Mouse (Mus musculus) 416B (cell line): ENCODE measurements at regions not wholly inside any gene's neighbourhood (a gene's known extent, or its start where the extent isn't known, plus 50 kb on each side); places are given as distances from the start of the nearest gene placed in this dataset.

Experiments
- DNase-seq: peaks from one replicate; pipeline ENCODE4 v3.0.0; 2011; ENCODE audit warnings: low read depth

DNA sequence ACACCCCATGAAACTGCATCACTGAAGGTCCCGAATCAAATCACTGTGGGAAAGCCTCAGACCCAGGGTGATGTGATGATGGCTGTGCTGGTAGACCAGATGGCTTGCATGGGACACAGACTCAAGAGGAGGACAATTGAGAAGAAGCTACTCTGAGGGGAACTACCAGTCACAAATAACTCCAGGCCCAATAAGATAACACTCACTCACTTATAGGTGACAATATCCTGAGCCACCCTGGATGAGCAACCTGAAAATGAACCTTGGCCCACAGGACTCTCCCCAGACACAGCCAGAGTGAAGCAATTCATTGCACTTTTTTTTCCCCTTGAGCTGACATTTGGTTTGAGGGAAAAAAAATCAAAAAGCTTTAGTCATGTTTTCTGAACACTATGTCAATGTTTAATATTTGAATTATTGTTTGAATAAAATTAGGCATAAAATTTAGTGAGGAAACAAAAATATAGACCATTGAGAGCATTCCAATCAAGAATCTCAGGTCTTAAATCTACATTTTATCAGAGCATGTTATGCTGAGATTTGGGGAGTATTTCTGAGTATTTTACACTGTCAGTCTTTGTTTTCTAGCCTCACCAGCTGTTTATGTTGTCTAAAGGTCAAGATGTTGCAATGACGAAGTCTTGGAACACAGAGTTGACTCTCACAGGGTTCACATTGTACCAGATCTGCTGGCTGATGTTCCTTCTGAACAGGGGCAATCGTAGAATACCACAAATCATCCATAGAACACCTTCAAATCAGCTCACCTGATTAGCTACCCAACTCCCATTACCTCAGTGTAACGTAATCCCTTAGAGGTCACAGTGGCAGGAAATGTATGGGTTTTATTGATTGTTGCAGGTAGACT, 67.9 kb upstream of the Gm6993 start:
- DNase-seq, result no peak

DNA sequence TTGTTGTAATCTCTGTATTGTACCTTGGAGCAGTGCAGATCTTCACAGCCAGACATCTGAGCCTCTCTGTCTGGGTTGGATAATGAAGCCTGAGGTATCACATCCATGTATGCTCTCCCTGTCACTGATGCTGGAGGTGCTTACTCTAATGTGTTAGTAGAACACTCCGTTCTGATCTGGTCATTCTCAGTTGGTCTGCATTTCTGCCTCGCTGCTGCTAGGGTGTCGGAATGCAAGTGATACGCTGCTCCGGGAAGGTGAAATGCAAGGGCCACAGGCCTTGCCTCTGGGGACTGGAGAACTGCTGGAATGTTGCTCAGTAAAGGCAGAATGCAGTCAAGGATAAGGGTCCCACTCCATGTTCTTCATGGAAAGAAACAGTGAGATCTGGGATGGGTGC, 67.1 kb upstream of the Gm6993 start:
- DNase-seq, result no peak

DNA sequence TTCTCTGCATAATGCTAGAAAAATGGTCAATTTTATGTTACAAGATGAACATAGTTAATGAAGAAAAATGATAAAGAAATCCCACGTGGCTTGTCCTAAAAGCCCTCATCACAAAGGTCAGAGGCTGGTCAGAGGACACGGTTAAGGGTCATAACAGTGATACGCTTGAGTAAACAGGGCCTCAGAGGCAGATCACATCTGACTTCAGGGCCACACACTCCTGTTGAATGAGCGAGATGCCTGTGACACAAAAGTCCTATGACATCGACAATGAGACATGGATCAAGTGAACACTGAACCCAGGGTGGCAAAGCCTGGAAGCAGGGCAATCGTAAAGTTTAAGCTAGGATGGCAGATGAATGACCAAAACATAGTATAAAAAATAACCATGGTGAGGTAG, 61.0 kb upstream of the Gm6993 start:
- no peak for DNase-seq

DNA sequence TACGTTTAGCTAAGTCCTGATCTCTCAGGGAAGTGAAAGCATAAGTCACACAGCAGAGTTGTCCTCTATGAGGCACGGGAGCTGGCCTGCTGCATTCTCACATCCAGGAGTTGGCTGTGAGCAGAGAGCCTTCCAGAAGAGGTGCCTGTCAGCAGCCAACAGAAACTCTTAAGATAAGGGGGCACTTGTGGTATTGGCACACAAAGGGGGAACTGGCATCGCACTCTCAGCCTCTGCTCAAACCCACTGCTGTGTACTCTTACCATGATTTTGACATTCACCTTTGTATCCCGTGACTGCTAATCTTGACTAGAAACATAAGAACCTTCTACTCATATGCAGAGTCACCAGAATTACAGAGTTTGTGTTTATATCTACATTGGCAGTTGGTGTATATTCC, 56.9 kb upstream of the Gm6993 start:
- DNase-seq, result no peak

DNA sequence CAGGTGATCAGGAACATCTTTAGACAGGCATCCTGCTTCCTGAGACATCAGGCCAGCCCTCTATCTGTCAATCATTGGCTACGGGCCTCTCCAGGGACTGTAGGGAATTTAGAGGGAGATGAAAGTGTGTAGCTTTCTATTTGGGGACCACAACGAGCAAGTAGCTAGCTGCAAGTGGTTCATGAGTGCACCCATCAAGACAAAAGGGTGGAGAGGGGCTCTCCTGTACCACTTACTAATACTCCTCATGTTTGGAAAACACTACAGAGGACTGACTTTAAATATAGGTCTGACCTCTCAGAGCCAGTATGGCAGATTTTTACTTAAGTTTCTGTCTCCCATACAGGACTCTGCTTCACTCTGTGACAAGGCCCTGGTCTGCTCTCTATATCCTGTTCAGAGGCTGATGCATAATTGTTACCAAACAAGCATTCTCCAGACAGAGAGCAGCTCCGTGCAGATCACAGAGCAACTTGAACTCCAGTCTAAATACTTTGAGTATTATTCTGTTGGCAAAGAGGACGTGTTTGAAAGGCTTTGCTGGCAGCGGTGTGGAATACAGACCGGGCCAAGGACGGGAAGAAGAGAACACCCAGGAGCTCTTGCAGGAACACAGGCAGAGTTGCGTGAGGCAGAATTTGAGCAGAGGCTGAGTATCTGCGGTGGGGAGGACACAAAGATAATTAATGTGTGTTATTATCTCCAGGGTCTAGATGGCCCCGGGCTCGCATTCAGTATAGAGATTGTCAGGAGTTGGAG, 56.2 kb upstream of the Gm6993 start:
- DNase-seq, result no peak

DNA sequence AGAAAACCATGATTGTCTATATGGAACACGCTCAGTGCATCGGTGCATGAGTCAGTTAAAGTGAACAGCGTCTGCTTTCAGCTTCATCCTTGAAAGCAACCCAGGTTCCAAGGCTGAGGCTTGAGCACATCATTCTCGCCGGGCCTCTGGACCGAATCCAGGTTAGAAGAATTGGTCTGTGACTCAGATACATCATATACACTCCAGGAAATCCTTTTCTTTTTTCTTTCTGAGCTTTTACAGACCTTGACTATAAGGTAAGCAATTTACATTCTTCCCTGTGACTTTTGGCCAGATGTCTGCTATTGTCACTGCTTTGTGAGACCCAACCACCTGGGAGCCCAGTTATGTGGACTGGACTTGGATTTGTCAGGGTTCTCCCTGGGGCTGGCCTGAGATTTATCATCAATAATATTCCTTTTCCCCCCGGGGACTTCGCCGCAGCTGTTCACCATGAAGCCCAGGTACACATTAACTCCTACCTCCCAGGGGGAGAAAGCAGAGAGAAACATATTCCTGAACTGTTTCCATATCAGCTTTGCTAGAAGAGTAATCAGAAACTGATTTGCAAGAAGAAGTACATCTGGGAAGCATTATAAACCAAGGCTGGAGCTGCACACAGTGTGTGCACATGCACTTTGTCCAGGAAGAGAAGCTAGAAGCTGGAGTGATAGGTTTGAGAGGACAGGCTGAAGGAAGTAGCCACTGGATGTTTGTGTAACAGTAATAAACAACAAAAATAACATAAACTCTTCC, 55.2 kb upstream of the Gm6993 start:
- DNase-seq, result no peak

DNA sequence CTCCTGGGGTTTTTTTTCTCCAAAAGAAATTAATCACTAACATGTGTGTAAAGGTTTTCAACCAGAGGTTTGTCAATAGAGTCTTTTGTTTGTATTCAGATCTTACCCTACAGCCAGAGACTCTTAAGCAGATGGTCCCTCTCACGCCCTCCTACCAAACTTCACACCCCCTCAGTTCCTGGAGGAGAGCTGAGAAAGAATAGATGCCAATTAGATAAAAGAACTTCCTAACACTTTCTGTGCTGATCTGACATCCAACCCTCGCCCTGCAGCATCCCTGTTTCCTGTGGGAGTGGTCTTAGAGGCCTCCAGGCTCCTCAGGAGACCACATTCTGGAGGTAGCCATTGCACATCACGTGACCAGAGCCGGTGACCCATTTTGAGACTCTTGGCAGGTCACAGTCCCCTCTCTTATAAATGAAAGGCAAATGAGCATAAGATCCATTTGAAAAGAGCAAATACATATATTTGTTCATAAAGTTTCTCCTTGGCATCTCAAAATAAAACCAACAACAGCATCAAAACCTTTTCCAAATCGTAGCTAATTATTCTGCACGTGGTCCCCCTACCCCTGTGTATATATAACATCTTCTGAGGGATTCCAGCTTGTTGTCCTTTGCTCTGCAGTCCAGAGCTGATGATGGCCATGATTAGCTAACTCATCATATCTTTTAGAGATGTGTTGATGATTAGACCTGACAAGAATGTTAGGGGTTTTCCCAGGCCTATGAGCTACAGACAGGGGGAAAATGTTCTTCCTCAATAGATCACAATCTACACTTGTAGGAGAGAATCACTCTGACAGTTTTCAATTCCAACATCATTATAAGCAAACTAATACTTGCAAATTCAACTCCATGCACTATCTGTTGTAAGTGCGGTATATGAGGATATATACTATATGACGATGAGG, 54.4 kb upstream of the Gm6993 start:
- DNase-seq, result no peak

DNA sequence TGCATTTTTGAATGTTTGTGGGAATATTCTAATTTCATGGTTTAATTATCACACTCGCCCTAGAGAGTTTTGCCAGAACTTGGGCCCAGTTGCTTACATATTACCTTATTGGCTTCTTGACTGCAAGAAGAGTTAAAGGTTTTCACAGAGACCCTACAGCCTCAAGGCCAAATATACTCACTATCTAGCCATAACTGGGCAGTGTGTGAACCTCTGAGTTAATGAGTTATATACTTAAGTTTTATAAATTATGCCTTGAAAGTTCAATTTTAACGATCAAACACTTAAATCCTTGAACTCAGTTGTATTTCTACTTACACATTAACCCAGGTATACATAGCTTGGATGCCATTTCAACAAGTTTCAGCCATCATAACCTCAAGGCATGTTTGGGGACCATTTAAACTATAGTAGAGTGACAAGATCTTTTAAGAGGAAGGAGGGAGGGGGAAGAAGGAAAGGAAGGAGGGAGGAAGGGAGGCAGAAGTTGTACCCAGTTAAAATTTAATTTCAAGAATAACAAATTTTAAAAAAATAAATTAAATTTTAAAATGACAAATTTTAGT, 52.5 kb upstream of the Gm6993 start:
- DNase-seq, result no peak

DNA sequence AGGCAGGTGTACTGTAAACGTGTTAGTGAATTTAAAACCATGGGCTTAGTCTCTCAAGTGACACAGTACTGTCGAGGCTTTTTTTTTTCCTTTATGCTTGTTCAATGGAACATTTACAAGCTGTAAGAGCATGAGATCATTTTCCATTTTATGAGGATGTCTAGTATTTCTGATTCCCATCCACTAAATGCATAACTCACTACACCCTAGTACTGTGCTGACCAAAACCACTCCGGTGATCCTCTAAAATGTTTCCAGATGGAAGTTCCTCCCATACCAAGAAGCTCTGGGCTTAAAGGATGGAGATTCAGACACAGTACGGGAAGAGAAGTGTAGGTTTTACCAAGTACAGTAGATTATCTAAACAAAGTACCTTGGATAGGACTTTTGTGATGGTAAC, 50.3 kb upstream of the Gm6993 start:
- DNase-seq, result no peak
